Mouse (Mus musculus) C2C12 (cell line): ENCODE measurements around the gene Nod1.

Experiments used
- CEBPB ChIP-seq: IDR thresholded peaks from one replicate; pipeline ENCODE4 v1.6.1; 2011; ENCODE audit warnings: low read depth, mild to moderate bottlenecking, control low read depth, moderate library complexity
- CTCF ChIP-seq: IDR thresholded peaks from one replicate; pipeline ENCODE4 v1.5.1; 2011; ENCODE audit not compliant: control insufficient read depth, insufficient read depth, insufficient read length
- FOSL1 ChIP-seq: IDR thresholded peaks from one replicate; pipeline ENCODE4 v1.8.0; 2011; ENCODE audit warnings: mild to moderate bottlenecking, low read length; ENCODE audit not compliant: poor library complexity, insufficient read depth, severe bottlenecking
- MAX ChIP-seq: IDR thresholded peaks from one replicate; pipeline ENCODE4 v1.6.1; 2011; ENCODE audit warnings: mild to moderate bottlenecking, control low read depth
- MYOD1 ChIP-seq: IDR thresholded peaks from one replicate; pipeline ENCODE4 v1.6.1; 2011; ENCODE audit warnings: low read depth; ENCODE audit not compliant: control insufficient read depth, insufficient read length
- MYOG ChIP-seq: IDR thresholded peaks from one replicate; pipeline ENCODE4 v1.6.1; 2011; ENCODE audit not compliant: control insufficient read depth, insufficient read length; ENCODE audit errors: extremely low read depth
- USF1 ChIP-seq: IDR thresholded peaks from one replicate; pipeline ENCODE4 v1.6.1; 2011; ENCODE audit warnings: low read depth, mild to moderate bottlenecking, control low read depth, moderate library complexity

DNA sequence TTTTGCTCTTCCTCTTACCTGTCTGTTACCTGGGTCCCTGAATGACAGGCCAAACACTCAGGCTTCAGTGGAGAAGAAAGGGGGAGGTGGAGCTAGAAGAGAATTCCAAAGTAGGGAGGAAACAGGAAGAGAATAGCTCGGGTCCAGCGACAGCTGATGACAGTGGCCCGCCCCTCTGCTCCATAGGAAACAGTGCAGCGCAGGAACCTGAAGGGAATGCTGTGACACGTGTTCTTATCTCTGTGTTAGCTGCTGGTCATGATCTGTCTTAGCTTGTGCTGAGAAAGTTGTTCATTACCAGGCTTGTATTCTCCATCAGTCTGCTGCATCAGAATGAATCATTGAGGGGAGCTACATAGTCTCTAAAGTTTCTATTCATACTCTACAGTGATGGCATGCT lies 95.6 kb downstream of the Nod1 start:
- no peak for TF ChIP-seq USF1
- TF ChIP-seq MYOG, result no peak
- TF ChIP-seq CTCF, result no peak
- no peak for TF ChIP-seq MAX
- TF ChIP-seq MYOD1, result no peak
- no peak for TF ChIP-seq FOSL1
- TF ChIP-seq CEBPB, result no peak
